Mouse (Mus musculus) heart, embryonic 13.5 days (tissue): Measurements from ENCODE around the gene Vmp1. TPM values are rescaled to one million over a fixed set of nuclear protein-coding genes. Genes with fewer than 3 reads are reported as not detected.
A peak's percentile ranks its signal among the peaks of the same experiment; 100 is the strongest.

ENCODE experiments used
- ATAC-seq: fragments of 200-750 bp; cut with Nextera tagmentation; 2 replicates; pipeline ENCODE4 v1.8.0; 2017; ENCODE audit warnings: moderate TSS enrichment; ENCODE audit not compliant: insufficient number of reproducible peaks, low FRiP score, low TSS enrichment; ENCODE audit errors: extremely low read depth
- H3K27ac ChIP-seq: fragments of 300-500 bp; sonication (generic); replicated peaks from 2 replicates; pipeline ENCODE4 v1.5.1; 2015; ENCODE audit warnings: moderate library complexity, mild to moderate bottlenecking, inconsistent platforms
- H3K27me3 ChIP-seq: fragments of 300-500 bp; sonication (generic); replicated peaks from 2 replicates; pipeline ENCODE4 v1.6.1; 2015; ENCODE audit warnings: mild to moderate bottlenecking, inconsistent platforms
- H3K36me3 ChIP-seq: fragments of 300-500 bp; sonication (generic); 2 replicates; pipeline ENCODE4 v1.6.1; 2015; ENCODE audit warnings: mild to moderate bottlenecking, inconsistent platforms
- H3K4me1 ChIP-seq: fragments of 300-500 bp; sonication (generic); 2 replicates; pipeline ENCODE4 v1.6.1; 2015; ENCODE audit warnings: inconsistent platforms
- H3K4me2 ChIP-seq: fragments of 300-500 bp; sonication (generic); 2 replicates; pipeline ENCODE4 v1.6.1; 2015; ENCODE audit warnings: inconsistent platforms, mild to moderate bottlenecking, moderate library complexity
- H3K4me3 ChIP-seq: fragments of 300-500 bp; sonication (generic); 2 replicates; pipeline ENCODE4 v1.5.1; 2015; ENCODE audit warnings: moderate library complexity, mild to moderate bottlenecking, inconsistent platforms
- H3K9ac ChIP-seq: fragments of 300-500 bp; sonication (generic); 2 replicates; pipeline ENCODE4 v1.6.1; 2015; ENCODE audit warnings: inconsistent platforms, mild to moderate bottlenecking, moderate library complexity
- H3K9me3 ChIP-seq: fragments of 300-500 bp; sonication (generic); 2 replicates; pipeline ENCODE4 v1.6.1; 2016; ENCODE audit warnings: inconsistent platforms
- WGBS: fragments of 180-500 bp; shearing (Covaris S2); methylation state at CpG from one replicate; pipeline ENCODE4 v1.1.7; 2015; ENCODE audit warnings: mixed read lengths; 5-methylcytosine and 5-hydroxymethylcytosine counted together
- microRNA counts: library from miRNA; unstranded; fragments of <30 nt; microRNA quantifications from one replicate; lab custom pipeline; 2016
- microRNA-seq: library from miRNA; unstranded; fragments of <30 nt; microRNA quantifications from one replicate; pipeline ENCODE4, GENCODE M21; 2016
- polyA plus RNA-seq: library from polyadenylated mRNA; unstranded; fragments of >200 nt; fragmentation: Nextera tagmentation; extraction: Ambion mirVana; gene quantifications from 2 replicates; pipeline ENCODE4 v1.2.1, GENCODE M21; 2015

Vmp1 gene
- polyA plus RNA-seq, 1 experiment from 2014 or later: 85.3 TPM

DNA sequence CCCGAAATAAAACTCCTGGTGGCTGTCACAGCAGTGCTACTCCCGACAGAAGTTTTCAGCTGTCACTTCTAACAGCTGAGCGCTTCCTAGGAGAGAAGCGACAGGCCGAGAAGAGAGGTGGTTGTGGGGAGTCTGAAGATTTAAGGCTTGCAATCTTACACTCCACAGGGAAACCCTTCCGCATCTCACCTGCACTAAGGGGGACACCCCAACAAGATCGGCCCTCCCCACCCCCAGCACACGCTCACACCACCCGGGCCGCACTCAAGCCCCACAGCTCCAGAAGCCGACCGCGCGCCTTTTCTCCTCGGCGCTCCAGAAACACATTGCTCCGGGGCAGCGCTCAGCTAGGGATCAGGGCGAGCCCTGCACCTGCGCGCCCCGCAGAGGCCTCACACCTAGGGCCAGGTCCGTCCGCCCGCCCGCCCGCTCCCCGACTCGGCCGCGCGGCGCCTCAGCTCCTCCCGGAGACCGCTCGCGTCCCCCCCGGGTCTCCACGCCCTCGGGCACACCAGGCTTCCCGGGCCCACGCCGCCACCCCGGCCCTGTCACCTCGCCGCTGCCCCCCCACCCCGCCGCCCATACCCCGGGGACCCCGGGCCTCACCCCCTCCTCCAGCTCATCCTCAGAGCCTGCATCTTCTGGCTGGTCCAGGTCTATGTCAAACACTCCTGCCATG is 139.5 kb downstream of the Vmp1 start:
- Histone ChIP-seq H3K9ac (peak overlapping the region; percentile 99), H3K4me1 (peaks cover 35% of the 10 kb centered on the region), H3K36me3 (peaks cover 10% of the 10 kb centered on the region), H3K9me3 (no peaks in the 10 kb centered on the region), H3K4me3 (peak overlapping the region; percentile 97), H3K4me2 (peak overlapping the region; percentile 85), H3K27me3 (no peaks in the 10 kb centered on the region), H3K27ac (peak overlapping the region; percentile 91)
- peak; percentile 47 for ATAC-seq
- WGBS: 1% methylated on average over 46 of the region's 50 CpGs

DNA sequence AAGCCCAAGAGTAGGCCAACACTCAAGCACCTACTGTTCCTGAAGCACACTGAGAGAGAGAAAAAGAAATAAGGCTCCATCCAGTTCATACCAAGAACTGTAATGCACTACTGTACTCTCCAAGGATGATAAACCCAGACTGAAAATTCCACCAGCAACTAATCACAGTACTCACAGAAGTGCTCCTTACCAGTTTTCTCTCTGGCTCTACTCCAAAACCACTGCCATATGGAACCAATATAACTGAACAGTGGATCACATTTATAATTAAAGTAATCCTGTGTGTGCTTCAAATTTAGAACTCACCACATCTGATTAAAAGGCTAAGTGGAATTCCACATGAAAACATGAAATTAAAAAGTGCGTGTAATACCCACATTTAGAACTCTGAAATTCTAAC is 140.8 kb downstream of the Vmp1 start:
- Histone ChIP-seq H3K27me3 (no peaks in the 10 kb centered on the region), H3K4me3 (peak overlapping the region; percentile 97), H3K4me2 (peak overlapping the region; percentile 85), H3K36me3 (peaks cover 11% of the 10 kb centered on the region; the same call in 1 of the 2 replicates), H3K9me3 (no peaks in the 10 kb centered on the region), H3K27ac (0 out of 2 replicates have a peak overlapping the region, but pooled peaks have one; percentile 91), H3K9ac (peak overlapping the region; percentile 99), H3K4me1 (peaks cover 35% of the 10 kb centered on the region)
- WGBS: 78% methylated on average over 1 of the region's 1 CpGs
- ATAC-seq: no peak

DNA sequence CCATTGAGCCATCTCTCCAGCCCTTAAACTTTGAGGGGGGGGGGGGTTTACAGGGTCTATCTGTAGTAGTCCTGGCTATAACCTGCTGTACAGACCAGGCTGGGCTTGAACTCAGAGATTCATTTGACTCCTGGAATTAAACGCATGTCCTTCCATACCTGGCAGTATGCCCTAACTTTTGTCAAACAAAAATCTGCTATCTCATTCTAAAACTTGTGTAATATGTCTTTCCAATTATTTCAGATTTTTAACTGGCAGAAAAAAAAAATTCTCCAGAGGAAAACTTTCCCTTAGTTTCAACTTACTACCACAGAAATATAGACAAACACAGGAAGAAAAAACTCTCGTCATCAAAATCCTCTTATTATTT is 143.2 kb downstream of the Vmp1 start:
- ATAC-seq: no peak
- peaks cover 13% of the 10 kb centered on the region; the same call in 1 of the 2 replicates for H3K36me3 ChIP-seq
- 86% methylated on average over 2 of the region's 2 CpGs for WGBS
- no peaks in the 10 kb centered on the region for H3K9me3 ChIP-seq
- H3K9ac ChIP-seq: no peak overlapping the region
- no peak overlapping the region for H3K4me2 ChIP-seq
- no peak overlapping the region for H3K27ac ChIP-seq
- H3K4me3 ChIP-seq: no peak overlapping the region
- H3K27me3 ChIP-seq: no peaks in the 10 kb centered on the region
- peaks cover 26% of the 10 kb centered on the region for H3K4me1 ChIP-seq

DNA sequence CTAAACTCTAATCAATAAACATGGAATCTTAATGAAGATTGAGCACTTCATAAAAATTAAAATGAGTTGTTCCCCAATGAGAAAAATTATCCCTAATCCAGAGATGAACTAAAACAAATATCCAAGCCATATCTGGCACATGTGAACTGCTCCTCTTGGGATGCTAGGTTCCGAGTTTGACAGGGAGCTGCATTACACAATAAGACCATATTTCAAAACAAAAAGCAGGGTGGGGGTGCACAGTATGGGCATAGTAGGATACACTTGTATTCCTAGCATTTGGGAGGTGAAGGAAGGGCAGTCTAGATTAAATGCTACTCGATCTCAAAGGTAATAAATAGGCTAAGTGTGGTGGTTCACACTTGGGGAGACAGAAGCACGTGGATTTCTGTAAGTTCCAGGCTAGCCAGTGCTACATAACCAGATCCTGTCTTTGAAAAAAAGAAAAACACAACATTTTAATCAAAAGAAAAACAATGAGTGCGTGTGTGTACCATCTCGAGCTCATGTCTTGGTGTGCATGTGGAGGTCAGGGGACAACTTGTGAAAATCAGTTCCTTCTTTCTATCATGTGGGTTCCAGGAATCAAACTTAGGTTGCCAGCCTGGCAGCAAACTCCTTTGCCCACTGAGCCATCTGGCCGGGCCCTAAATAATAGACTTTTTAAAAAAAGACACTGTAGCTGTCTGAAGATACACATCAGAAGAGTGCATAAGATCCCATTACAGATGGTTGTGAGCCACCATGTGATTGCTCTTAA is 143.7 kb downstream of the Vmp1 start:
- Histone ChIP-seq H3K9me3 (no peaks in the 10 kb centered on the region), H3K36me3 (peaks cover 13% of the 10 kb centered on the region), H3K4me2 (no peak overlapping the region), H3K27me3 (no peaks in the 10 kb centered on the region), H3K4me3 (no peak overlapping the region), H3K27ac (no peak overlapping the region), H3K4me1 (peaks cover 24% of the 10 kb centered on the region), H3K9ac (no peak overlapping the region)
- 72% methylated on average over 6 of the region's 6 CpGs for WGBS
- ATAC-seq: no peak

DNA sequence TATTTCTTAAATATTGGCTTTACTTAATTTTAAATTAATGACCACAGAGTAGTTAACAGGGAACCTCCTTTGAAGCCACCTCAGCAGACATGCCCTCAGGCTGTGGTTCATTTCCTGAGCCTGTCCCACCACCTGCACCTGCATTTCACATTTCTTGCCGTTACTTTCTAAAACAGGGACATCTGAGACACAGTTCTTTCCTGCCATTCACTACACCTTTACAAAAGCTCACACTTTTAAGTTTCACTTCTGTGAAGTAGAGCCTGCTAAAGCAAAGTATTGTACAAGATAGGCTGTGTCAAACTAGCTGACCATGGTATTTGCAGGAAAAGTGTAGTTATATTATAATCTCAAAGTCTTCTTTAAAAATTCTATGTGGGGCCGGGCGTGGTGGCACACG is 144.8 kb downstream of the Vmp1 start:
- Histone ChIP-seq H3K27me3 (no peaks in the 10 kb centered on the region), H3K4me3 (no peak overlapping the region), H3K36me3 (peaks cover 25% of the 10 kb centered on the region), H3K4me2 (no peak overlapping the region), H3K4me1 (peaks cover 24% of the 10 kb centered on the region), H3K9me3 (no peaks in the 10 kb centered on the region), H3K9ac (no peak overlapping the region), H3K27ac (no peak overlapping the region)
- ATAC-seq: no peak
- WGBS: 95% methylated on average over 4 of the region's 4 CpGs

DNA sequence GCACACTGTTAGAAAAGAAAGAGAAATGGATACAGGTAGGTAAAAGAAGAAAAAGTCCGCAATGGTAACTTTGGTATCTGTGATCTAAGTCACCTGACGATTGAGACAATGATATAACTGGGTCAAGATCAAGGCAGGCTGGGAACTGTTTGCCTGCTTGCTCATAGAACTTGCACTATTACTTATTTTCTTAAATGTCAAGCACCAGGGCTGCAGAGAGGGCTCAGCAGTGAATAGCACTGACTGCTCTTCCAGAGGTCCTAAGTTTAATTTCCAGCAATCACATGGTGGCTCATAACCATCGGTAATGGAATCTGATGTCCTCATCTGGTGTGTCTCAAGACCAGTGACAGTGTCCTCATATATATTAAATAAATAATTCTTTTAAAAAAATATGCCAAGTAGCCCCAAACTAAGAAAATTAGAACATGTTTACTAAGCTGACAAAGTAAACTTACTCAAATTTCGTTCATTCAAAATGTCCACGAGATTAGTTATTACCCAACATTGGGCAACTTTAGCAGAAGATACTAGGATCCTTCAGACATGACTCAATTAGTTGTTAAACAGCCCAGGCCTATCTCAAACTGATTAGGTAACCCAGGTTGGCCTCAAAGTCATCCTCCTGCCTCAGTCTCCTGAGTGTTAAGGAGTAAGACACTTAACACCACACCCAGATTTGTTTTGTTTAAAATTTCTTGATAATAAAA is 149.3 kb downstream of the Vmp1 start:
- H3K9ac ChIP-seq: no peak overlapping the region
- WGBS: 89% methylated on average over 5 of the region's 5 CpGs
- peaks cover 54% of the 10 kb centered on the region for H3K36me3 ChIP-seq
- H3K9me3 ChIP-seq: no peaks in the 10 kb centered on the region
- H3K4me3 ChIP-seq: no peak overlapping the region
- ATAC-seq: no peak
- H3K4me2 ChIP-seq: no peak overlapping the region
- no peaks in the 10 kb centered on the region for H3K27me3 ChIP-seq
- H3K27ac ChIP-seq: no peak overlapping the region
- H3K4me1 ChIP-seq: no peaks in the 10 kb centered on the region

MicroRNAs encoded within 50 kb of the gene (microRNA counts, 519-probe panel; counts per million panel counts)
- microRNA mmu-miR-21 (lab: Ali Mortazavi, UCI): 6,202 counts per million, percentile 95 among the panel's probes with 10 or more counts

Small RNA genes lying within 50 kb of the gene (microRNA-seq; reads per million reads assigned to microRNA genes)
- gene Mir21a: 21,911 reads per million, percentile 97 among the genes with 10 or more reads in this experiment

Other genes with a start within 250 kb of the Vmp1 start
- gene Rnft1, start 199.2 kb downstream of the Vmp1 start, polyA plus RNA-seq: 38.9 and 42.9 TPM in 2 replicates
- gene Rps6kb1, start 139.0 kb downstream of the Vmp1 start, polyA plus RNA-seq: 39.6 and 41.2 TPM in 2 replicates
- 11.5 and 11.9 TPM in 2 replicates for gene Tubd1, start 138.8 kb downstream of the Vmp1 start, polyA plus RNA-seq
- 20.5 and 22.6 TPM in 2 replicates for gene Ptrh2, start 149 bp upstream of the Vmp1 start, polyA plus RNA-seq
- gene Cltc, start 73.7 kb upstream of the Vmp1 start, polyA plus RNA-seq: 117 and 118 TPM in 2 replicates
- gene Dhx40, start 123.9 kb upstream of the Vmp1 start, polyA plus RNA-seq: 13.5 and 14.0 TPM in 2 replicates